Mouse (Mus musculus): ENCODE results near the gene Dbndd1.
"Not testable (repeated sequence)": the region's sequence is repeated elsewhere in the genome, so short reads cannot be mapped to it uniquely, and the experiment has no call there.

Gene Dbndd1

DNA sequence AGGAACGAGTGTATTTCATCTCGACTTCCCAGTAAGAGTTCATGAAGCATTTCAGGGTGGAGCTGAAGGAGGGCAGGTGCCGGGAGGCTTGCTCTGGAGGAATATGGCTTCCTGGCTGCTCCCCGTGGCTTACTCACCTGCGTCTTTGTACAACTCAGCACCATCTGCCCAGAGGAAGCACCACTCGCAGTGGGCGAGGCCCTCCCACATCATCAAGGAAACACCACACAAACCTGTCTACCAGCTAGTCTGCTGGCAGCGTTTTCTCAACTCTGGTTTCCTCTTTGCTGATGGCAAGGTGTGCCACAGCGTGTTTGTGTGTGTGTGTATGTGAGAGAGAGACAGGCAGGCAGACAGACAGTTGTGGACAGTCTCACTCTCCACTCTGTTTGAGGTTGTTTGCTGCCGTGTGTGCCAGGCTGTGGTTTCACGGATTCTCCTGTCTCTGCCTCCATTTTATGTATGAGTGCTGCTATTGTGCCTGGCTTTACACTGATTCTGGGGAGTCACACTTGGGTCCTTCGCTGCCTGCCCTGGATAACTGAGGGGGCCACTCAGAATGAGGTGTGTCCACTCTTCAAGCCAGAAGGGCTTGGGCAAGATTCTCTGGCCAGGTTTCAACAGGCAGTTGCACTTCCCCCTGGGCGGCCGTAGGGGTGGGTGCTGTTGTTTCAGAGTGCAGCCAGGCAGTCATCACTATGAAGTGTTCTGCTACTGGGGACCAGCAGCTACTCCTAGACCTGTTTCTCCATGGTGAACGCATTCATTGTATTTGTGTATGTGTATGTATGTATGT lies 23.8 kb downstream of the Dbndd1 start:
- no peak for DNase-seq

DNA sequence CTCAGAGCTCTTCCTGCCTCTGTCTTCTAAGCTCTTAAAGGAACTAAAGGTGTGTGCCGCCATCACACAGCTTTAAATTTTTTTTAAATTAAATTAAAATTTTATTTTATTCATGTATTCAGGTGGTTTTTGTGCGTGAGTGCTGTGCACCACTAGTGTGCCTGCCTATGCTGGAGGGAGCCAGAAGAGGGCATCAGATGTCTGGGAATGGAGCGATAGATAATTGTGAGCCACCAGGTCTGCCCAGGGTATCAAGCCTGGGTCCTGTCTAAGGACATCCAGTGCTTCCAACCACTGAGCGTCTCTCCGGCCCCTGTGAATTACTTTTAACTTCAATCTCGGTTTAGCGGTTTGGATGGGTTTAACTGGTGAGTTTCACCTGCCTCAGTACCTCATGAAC lies 32.6 kb downstream of the Dbndd1 start:
- no peak for DNase-seq

DNA sequence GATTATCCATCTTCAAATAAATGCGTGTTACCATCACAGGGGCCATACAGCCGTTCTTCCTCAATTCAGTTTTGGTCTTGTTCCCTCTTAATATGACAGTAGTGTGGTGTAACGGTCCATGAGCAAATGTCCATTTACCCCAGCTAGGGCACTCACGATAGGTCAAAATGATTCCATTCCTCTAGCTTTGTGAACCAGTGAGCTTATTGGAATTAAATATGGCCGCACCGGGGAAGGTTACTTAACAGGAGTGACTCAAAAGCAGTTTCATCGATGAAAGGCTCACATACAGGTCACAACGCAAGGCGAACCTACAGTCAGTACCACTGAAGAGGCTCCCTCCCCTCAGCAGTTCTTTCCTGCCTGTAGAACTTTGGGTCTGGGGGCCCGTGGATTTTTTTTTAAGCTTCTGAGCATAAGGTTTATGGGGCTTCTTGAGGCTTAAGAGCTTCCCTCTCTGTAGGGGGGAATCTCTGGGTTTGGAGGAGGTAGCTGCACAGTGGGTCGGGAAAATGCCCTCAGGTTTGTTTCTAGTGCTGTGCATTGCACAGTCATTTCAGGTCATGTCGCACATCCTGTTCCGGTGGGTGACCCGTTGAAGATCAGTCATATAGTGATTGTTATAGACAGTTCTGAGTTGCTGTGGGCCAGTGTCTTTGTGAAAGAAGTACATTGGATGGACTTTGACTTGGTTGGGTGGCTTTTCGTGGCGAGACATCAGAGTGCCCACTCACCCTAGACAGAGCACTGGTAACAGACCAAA lies 36.6 kb downstream of the Dbndd1 start:
- DNase-seq, result no peak

- peak; percentile 91 for DNase-seq
These were observed 37.5 kb downstream of the Dbndd1 start, which contains the start of gene Afg3l1 for GRCm38 (mm10) chr8:123477737-123478258. TSS of gene Afg3l1 (plus strand) at chr8:123477903.

- DNase-seq, result peak; percentile 39
These were observed 38.1 kb downstream of the Dbndd1 start for GRCm38 (mm10) chr8:123476911-123477736.

- not testable (repeated sequence) for DNase-seq
These were observed 40.7 kb downstream of the Dbndd1 start for GRCm38 (mm10) chr8:123474549-123474948.

GRCm38 (mm10) chr8:123472991-123473390 lies 42.3 kb downstream of the Dbndd1 start:
- DNase-seq, result not testable (repeated sequence)

DNA sequence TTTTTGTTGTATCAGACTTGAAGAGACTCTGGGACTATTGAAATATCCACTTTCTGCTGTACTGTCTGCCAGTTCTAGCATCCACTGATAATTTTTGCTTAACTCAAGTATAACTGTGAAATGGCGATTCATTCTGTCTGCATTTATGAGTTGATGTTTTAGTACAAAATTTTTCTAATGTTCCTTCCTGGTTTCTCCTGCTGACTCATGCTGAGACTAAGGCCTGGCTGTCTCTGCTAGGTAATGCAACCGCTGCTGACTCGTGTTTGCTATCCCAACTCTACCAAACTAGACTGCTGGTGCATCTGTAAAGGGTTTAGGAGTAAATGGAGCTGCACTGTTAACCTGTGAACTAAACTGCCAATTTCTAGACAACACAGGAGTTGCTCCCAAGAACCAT lies 47.8 kb downstream of the Dbndd1 start:
- no peak for DNase-seq

DNA sequence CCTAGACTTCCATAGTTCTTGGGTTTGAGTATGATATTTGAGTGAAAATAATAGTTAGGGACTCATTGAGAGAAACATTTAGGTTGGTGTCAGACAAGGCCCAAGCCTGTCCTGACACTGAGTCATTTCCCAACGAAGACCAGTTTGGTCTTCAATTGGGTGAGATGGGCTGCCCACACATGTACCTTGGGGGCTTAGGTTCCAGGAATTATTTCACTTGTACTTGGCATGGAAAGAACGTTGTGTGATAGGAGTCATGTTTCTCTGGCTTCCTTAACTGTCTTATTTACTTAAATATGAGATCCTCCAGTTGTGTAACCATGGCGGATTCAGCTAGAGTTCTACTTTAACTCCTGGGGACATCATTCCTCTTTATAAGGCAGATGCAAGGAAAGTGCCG lies 51.6 kb downstream of the Dbndd1 start:
- DNase-seq, result no peak
